Mouse (Mus musculus): ENCODE data around the gene Stt3b. TPM values are rescaled to one million over a fixed set of nuclear protein-coding genes. Genes with fewer than 3 reads are reported as not detected.
A peak's percentile ranks its signal among the peaks of the same experiment; 100 is the strongest.

Gene Stt3b
- total RNA-seq, 1 experiment from 2014 or later = 60.6 TPM

DNA sequence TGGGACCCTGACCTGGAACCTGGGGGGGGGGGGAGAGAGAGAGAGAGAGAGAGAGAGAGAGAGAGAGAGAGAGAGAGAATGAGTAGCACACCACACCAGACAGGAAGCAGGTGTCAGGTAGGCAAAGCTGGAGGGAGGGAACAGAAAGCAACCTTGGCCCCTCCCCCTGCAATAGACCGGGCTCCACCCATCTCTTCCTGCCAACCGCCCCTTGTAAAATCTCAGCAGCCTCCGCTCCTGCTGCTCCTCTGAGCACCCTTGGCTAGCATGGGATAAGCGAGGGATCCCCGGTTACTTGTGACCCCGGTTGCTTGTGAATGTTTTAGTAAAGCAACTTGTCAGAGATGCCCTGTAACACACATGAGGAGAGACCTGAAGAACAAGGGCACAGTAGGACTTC, 104.7 kb downstream of the Stt3b start:
- peak; percentile 50 to 56; a peak in 3 of 4 replicates for ATAC-seq (replicated peaks in 1 of 2; ENCODE audit: insufficient read depth in 1 of 2, low FRiP score in 2 of 2, low TSS enrichment in 1 of 2, low read depth in 1 of 2, poor library complexity in 2 of 2, severe bottlenecking in 2 of 2)

DNA sequence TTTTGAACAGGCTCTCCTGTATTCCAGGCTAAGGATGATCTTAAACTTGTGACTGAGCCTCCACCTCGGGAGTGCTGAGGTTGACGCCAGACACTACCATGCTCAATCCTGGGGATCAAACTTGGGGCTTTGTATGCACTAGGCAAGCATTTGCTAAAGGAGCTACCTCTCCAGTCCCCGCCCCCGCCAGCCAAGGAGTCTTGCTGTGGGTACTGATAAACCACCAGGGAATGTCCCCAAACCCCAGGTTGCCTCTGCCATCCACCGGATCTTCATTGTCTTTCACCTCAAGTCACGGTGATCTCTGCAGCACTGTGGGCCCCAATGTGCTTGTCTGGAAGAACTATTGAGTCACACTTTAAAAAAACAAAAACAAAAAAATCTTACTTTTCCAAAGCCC, 107.1 kb downstream of the Stt3b start:
- no peak for ATAC-seq (replicated peaks in 1 of 2; ENCODE audit: insufficient read depth in 1 of 2, low FRiP score in 2 of 2, low TSS enrichment in 1 of 2, low read depth in 1 of 2, poor library complexity in 2 of 2, severe bottlenecking in 2 of 2)

DNA sequence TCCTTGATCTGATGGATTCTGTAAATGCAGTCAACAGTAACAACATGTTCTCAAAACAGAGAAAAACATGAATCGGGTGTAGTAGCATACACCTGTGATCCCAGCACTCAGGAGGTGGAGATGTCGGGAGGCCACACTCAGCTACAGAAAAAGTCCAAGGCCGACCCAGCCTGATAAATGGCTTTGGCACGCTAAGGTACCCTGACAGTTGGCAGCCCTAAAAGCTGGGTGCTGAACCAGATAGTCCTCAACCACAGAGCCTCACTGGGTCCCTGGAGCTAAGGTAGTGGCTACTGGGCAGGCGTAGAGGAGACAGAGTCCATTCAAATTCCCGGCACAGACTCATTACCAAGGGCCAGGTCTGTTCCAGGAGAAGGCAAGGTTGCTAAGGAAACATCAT, 109.0 kb downstream of the Stt3b start:
- ATAC-seq (replicated peaks in 1 of 2; ENCODE audit: insufficient read depth in 1 of 2, low FRiP score in 2 of 2, low TSS enrichment in 1 of 2, low read depth in 1 of 2, poor library complexity in 2 of 2, severe bottlenecking in 2 of 2) = no peak

DNA sequence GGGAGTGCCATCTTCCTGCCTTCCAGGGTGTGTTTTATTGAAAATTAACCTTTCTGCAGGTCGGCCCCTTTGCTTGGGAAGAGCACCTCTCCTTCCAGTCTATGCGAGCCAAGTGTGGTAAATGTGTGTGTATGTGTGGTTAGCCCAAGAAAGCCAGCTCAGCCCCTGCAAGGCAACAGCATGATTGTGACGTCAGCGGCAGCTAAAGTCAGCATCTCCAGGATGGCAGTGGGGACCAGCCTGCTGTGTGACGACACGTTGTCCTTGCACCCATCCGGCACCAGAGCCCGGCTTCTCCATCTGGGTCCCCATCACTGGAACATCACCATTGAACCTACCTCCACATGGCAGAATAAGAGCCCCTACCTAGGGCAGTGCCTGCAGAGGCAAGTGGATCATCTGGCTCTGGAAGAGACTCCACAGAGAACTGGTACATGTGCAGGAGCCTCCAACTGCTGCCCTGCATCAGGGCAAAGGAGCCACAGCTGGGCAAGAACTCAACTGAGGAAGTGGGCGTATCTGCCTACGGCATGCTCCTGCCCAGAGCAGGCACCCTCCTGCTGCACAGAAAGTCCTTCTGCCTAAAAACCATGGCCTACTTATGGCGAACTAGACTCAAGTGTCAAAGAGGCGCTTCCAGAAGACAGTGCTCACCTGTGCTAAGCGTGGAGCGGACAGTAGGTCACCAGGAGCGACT, 109.9 kb downstream of the Stt3b start:
- ATAC-seq (replicated peaks in 1 of 2; ENCODE audit: insufficient read depth in 1 of 2, low FRiP score in 2 of 2, low TSS enrichment in 1 of 2, low read depth in 1 of 2, poor library complexity in 2 of 2, severe bottlenecking in 2 of 2) = peak in 1 of 2 experiments; percentile 60; a peak in 1 of 4 replicates

DNA sequence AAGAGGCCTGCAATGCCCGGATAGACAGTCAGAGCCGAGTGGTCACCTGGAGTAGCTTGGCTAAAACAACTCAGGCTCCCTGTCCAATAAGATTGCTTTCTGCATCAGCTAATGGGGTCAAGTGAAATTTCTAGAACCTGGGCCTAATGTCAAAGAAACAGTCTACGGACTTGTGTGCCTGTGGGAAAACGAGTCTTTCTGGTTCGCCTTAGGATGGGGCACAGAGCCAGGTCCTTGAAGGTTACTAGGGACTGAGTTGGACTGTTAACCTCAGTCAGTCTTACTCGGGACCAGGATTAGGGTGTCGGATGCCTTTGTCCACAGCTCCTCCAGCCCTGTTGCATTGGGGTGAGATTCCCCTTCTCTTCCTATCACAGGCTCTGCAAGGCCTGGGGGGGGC, 113.1 kb downstream of the Stt3b start:
- no peak for ATAC-seq (replicated peaks in 1 of 2; ENCODE audit: insufficient read depth in 1 of 2, low FRiP score in 2 of 2, low TSS enrichment in 1 of 2, low read depth in 1 of 2, poor library complexity in 2 of 2, severe bottlenecking in 2 of 2)

DNA sequence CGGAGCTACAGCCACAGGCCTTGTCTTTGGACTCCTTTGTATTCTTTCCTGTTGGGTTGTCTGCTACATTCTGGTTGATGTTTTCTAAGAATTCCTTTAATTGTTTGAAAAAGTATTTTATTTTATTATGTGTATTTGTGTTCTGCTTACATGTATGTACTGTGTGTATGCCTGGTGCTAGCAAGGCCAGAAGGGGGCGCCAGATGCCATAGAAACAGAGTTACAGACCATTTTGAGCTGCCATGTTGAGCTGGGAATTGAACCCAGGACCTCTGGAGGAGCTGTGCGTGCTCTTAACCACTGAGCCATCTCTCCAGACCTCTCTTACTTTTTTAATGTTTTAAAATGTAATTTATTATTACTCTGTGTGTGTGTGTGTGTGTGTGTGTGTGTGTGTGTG, 117.3 kb downstream of the Stt3b start:
- ATAC-seq (replicated peaks in 1 of 2; ENCODE audit: insufficient read depth in 1 of 2, low FRiP score in 2 of 2, low TSS enrichment in 1 of 2, low read depth in 1 of 2, poor library complexity in 2 of 2, severe bottlenecking in 2 of 2) = no peak
